Mouse (Mus musculus): ENCODE results near the gene Tmem41b. TPM values are rescaled to one million over a fixed set of nuclear protein-coding genes. Genes with fewer than 3 reads are reported as not detected.

The Tmem41b gene
- polyA plus RNA-seq, 1 experiment from 2014 or later: 63.7 TPM

- Histone ChIP-seq H3K9ac (no peak overlapping the region), H3K27ac (replicated peaks) (no peak overlapping the region), H3K4me3 (no peak overlapping the region), H3K9me3 (no peaks in the 10 kb centered on the region), H3K4me1 (replicated peaks) (peaks cover 62% of the 10 kb centered on the region), H3K36me3 (no peaks in the 10 kb centered on the region), H3K4me2 (no peak overlapping the region), H3K27me3 (no peaks in the 10 kb centered on the region)
- no peak for ATAC-seq (ENCODE audit: low read depth)
- WGBS: 70% methylated on average over 6 of the region's 6 CpGs
Observed at GRCm38 (mm10) chr7:109954622-109955401, 31.9 kb downstream of the Tmem41b start.

- no peak for ATAC-seq (ENCODE audit: low read depth)
- 80% methylated on average over 4 of the region's 4 CpGs for WGBS
- no peak overlapping the region for H3K4me3 ChIP-seq
Observed at GRCm38 (mm10) chr7:109951297-109951696, 35.4 kb downstream of the Tmem41b start.

GRCm38 (mm10) chr7:109944421-109945034, 42.2 kb downstream of the Tmem41b start:
- H3K36me3 ChIP-seq: peaks cover 4% of the 10 kb centered on the region

More at GRCm38 (mm10) chr7:109951297-109951696, 35.4 kb downstream of the Tmem41b start:
- no peaks in the 10 kb centered on the region for H3K36me3 ChIP-seq
- H3K9ac ChIP-seq: no peak overlapping the region
- H3K27me3 ChIP-seq: no peaks in the 10 kb centered on the region
- no peak overlapping the region for H3K4me2 ChIP-seq
- no peak overlapping the region for H3K27ac ChIP-seq (replicated peaks)
- no peaks in the 10 kb centered on the region for H3K9me3 ChIP-seq
- H3K4me1 ChIP-seq (replicated peaks): peaks cover 31% of the 10 kb centered on the region

GRCm38 (mm10) chr7:109929628-109930027, 57.1 kb downstream of the Tmem41b start:
- H3K4me3 ChIP-seq: no peak overlapping the region
- no peaks in the 10 kb centered on the region for H3K9me3 ChIP-seq
- H3K9ac ChIP-seq: no peak overlapping the region
- H3K27me3 ChIP-seq: no peaks in the 10 kb centered on the region
- H3K4me2 ChIP-seq: no peak overlapping the region
- H3K36me3 ChIP-seq: peaks cover 64% of the 10 kb centered on the region
- H3K4me1 ChIP-seq (replicated peaks): peaks cover 21% of the 10 kb centered on the region
- ATAC-seq (ENCODE audit: low read depth): no peak
- no peak overlapping the region for H3K27ac ChIP-seq (replicated peaks)

More at GRCm38 (mm10) chr7:109944421-109945034, 42.2 kb downstream of the Tmem41b start:
- no peak overlapping the region for H3K4me3 ChIP-seq
- no peaks in the 10 kb centered on the region for H3K27me3 ChIP-seq
- no peak overlapping the region for H3K9ac ChIP-seq
- H3K9me3 ChIP-seq: no peaks in the 10 kb centered on the region
- H3K4me1 ChIP-seq (replicated peaks): peaks cover 3% of the 10 kb centered on the region; the same call in 1 of the 2 replicates
- no peak overlapping the region for H3K4me2 ChIP-seq
- H3K27ac ChIP-seq (replicated peaks): no peak overlapping the region
- ATAC-seq (ENCODE audit: low read depth): no peak
- 63% methylated on average over 6 of the region's 6 CpGs for WGBS

- no peak overlapping the region for H3K27ac ChIP-seq (replicated peaks)
- H3K36me3 ChIP-seq: peaks cover 56% of the 10 kb centered on the region
- H3K27me3 ChIP-seq: no peaks in the 10 kb centered on the region
- no peak overlapping the region for H3K4me3 ChIP-seq
- WGBS: 91% methylated on average over 6 of the region's 6 CpGs
- ATAC-seq (ENCODE audit: low read depth): no peak
- no peak overlapping the region for H3K4me2 ChIP-seq
- peaks cover 28% of the 10 kb centered on the region for H3K4me1 ChIP-seq (replicated peaks)
- H3K9ac ChIP-seq: no peak overlapping the region
- H3K9me3 ChIP-seq: no peaks in the 10 kb centered on the region
Observed at GRCm38 (mm10) chr7:109928365-109928764, 58.4 kb downstream of the Tmem41b start.

GRCm38 (mm10) chr7:109924965-109925364, 61.8 kb downstream of the Tmem41b start:
- no peak overlapping the region for H3K9ac ChIP-seq
- WGBS: 78% methylated on average over 2 of the region's 2 CpGs
- no peak overlapping the region for H3K4me2 ChIP-seq
- no peaks in the 10 kb centered on the region for H3K27me3 ChIP-seq
- peaks cover 59% of the 10 kb centered on the region for H3K36me3 ChIP-seq
- ATAC-seq (ENCODE audit: low read depth): no peak
- no peak overlapping the region for H3K4me3 ChIP-seq
- peaks cover 28% of the 10 kb centered on the region for H3K4me1 ChIP-seq (replicated peaks)
- peak overlapping the region; percentile 49; the same call in 1 of the 2 replicates for H3K27ac ChIP-seq (replicated peaks)
- no peaks in the 10 kb centered on the region for H3K9me3 ChIP-seq

GRCm38 (mm10) chr7:109922889-109923288, 63.8 kb downstream of the Tmem41b start:
- Histone ChIP-seq H3K27me3 (no peaks in the 10 kb centered on the region), H3K9ac (no peak overlapping the region), H3K27ac (replicated peaks) (no peak overlapping the region), H3K4me3 (no peak overlapping the region), H3K4me1 (replicated peaks) (peaks cover 28% of the 10 kb centered on the region), H3K36me3 (peaks cover 67% of the 10 kb centered on the region), H3K4me2 (no peak overlapping the region), H3K9me3 (no peaks in the 10 kb centered on the region)
- ATAC-seq (ENCODE audit: low read depth): no peak
- WGBS: 94% methylated on average over 4 of the region's 4 CpGs

Other genes with a start within 250 kb of the Tmem41b start
- 106 and 119 TPM in 2 replicates for gene Tmem9b, start 234.1 kb downstream of the Tmem41b start, polyA plus RNA-seq (2015; fragmentation: Nextera tagmentation; extraction: Ambion mirVana)
- gene Nrip3, start 204.9 kb downstream of the Tmem41b start, polyA plus RNA-seq (2015; fragmentation: Nextera tagmentation; extraction: Ambion mirVana): 4.7 and 5.0 TPM in 2 replicates
- gene Scube2, start 121.2 kb downstream of the Tmem41b start, polyA plus RNA-seq (2015; fragmentation: Nextera tagmentation; extraction: Ambion mirVana): 4.4 and 4.6 TPM in 2 replicates
- gene Dennd5a, start 26.5 kb downstream of the Tmem41b start, polyA plus RNA-seq (2015; fragmentation: Nextera tagmentation; extraction: Ambion mirVana): 42.2 and 42.5 TPM in 2 replicates
- gene Ipo7, start 31.3 kb upstream of the Tmem41b start, polyA plus RNA-seq (2015; fragmentation: Nextera tagmentation; extraction: Ambion mirVana): 40.2 and 43.3 TPM in 2 replicates
- gene Zfp143, start 74.3 kb upstream of the Tmem41b start, polyA plus RNA-seq (2015; fragmentation: Nextera tagmentation; extraction: Ambion mirVana): 19.3 and 20.9 TPM in 2 replicates
- gene Wee1, start 135.1 kb upstream of the Tmem41b start, polyA plus RNA-seq (2015; fragmentation: Nextera tagmentation; extraction: Ambion mirVana): 5.7 and 6.6 TPM in 2 replicates
- 10.4 and 14.4 TPM in 2 replicates for gene Swap70, start 234.8 kb upstream of the Tmem41b start, polyA plus RNA-seq (2015; fragmentation: Nextera tagmentation; extraction: Ambion mirVana)

Measured in neural tube, embryonic 13.5 days (tissue).